Mouse (Mus musculus): Measurements from ENCODE around the gene Gria2.

The Gria2 gene

DNA sequence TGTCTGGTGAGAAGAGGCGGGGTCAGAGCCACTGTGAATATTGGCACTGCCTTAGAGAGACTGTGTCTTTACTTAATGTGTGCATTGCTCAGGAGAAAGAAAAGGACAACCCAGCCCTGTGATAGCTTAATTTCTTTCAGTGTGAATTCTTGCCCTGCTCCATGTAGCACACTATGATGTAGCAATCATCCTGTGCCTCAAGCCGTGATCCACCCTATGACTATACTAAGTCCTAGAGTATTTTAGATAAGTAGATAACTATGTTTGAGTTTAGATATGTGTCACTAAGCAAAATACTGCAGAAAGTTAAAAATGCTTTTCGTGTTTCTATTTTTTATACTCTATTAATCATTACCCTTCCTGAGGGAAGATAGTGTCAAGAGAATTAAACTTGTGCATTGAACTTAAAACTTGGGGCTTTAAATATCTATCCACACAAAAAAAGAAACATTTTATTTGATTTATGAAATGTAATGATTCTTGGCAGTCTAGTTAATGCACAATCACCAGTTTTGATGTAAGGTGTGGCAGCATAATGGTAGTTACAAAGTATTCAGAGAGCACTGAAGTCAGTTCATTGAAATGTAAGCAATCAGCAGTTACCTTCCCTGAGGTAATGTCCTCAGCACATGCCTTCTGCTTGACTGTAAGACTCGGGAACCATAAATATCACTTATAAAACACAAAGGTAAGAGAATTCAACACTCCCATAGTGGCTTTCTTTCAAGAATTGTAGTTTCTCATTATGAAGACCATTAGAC is 22.1 kb downstream of the Gria2 start:
- ATAC-seq (ENCODE audit: insufficient number of reproducible peaks, low FRiP score, low TSS enrichment) = no peak

GRCm38 (mm10) chr3:80776628-80777027 is 26.0 kb downstream of the Gria2 start:
- ATAC-seq (ENCODE audit: insufficient number of reproducible peaks, low FRiP score, low TSS enrichment) = no peak

DNA sequence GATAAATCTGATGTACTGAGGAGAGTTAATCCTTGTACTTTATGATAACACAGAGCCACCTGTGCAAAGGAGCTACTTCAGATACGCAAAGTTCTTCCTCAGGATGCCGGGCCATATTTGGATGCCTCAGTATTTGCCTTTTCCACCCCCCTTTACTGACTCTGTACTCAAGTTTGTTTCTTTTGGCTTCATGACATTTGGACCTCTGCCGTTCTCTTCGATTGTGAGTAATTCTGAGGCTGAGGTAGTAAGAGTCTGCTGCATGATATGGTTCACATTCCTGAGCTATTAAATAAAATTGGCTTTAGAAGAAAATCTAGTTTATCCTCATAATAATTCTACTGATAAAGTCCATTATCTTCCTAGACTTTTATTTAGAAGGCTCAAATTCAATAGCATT is 26.7 kb downstream of the Gria2 start:
- no peak for ATAC-seq (ENCODE audit: insufficient number of reproducible peaks, low FRiP score, low TSS enrichment)

DNA sequence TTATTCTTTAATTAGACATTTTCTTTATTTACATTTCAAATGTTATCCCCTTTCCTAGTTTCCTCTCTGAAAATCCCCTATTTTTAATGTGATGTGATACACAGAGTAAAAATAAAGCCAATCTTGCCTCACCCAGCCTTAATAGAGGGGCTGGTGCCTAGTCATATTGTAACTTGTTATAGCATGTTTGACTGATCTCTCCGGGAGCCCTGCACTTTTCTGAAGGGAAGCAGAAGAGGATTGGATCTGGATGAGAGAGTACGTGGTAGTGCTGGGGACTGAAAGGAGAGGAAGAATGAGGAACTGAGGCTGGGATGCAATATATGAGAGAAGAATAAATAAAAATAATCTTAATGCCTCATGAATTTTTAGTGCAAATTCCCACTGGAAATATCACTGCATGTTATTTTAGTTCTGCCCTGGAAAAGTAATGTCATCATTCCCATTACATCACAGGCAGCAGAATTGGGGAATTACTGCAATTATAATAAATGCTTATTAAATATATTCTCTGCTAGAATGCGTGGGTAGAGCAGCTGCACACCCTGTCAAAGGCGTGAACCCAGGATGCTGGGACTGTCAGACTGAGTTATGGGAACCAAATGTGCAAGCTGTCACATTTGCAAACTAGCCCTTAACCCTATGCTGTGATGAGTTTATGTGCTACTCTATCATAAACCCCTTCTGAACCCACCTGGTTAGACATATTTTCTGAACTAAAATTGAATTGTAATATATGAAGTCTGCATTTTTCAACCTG is 28.4 kb downstream of the Gria2 start:
- ATAC-seq (ENCODE audit: insufficient number of reproducible peaks, low FRiP score, low TSS enrichment) = no peak

DNA sequence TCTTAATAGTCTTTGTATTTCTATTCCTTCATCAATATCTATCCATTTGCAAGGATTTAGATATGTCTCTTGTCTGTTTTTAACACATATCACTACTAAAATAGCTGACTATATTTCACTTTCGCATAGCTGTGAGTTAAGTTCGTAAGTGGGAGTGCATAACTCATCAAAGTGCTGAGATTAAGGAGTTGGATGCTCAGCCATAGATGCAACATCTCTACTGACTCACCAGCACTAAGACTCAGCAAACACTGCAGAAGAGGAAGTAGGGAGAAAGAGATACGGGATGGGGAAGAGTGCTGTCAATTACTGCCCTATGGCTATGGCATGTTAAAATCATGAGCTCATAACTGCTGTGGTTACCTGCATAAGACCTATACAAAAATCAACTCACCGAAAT is 29.4 kb downstream of the Gria2 start:
- no peak for ATAC-seq (ENCODE audit: insufficient number of reproducible peaks, low FRiP score, low TSS enrichment)

- ATAC-seq (ENCODE audit: insufficient number of reproducible peaks, low FRiP score, low TSS enrichment) = peak; percentile 98
These were observed 33.0 kb downstream of the Gria2 start for GRCm38 (mm10) chr3:80769506-80770235.

- ATAC-seq (ENCODE audit: insufficient number of reproducible peaks, low FRiP score, low TSS enrichment) = peak; percentile 49; the same call in 1 of the 2 replicates
These were observed 43.7 kb downstream of the Gria2 start for GRCm38 (mm10) chr3:80758955-80759354.

- ATAC-seq (ENCODE audit: insufficient number of reproducible peaks, low FRiP score, low TSS enrichment) = no peak
These were observed 44.3 kb downstream of the Gria2 start for GRCm38 (mm10) chr3:80758363-80758762.

GRCm38 (mm10) chr3:80750786-80751185 is 51.8 kb downstream of the Gria2 start:
- ATAC-seq (ENCODE audit: insufficient number of reproducible peaks, low FRiP score, low TSS enrichment) = no peak

DNA sequence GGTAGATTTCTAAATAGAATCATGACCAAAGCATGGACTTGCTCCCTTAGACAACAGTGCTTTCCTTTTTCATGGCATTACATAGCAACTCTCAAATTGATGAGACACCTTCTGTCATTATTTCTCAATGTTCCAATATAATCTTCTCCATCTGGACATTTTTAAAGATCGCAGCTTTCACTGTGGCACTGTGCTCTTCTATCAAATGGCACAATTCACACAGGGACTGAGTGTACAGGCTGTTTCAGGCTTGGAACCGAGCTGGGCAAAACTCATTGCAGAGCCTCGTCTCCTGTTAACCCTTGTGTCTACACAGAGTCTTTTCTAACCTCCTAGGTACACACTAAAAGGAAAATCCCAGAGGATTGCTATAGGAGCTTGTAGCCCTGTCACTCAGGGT is 77.4 kb downstream of the Gria2 start:
- peak; percentile 92 for ATAC-seq (ENCODE audit: insufficient number of reproducible peaks, low FRiP score, low TSS enrichment)

DNA sequence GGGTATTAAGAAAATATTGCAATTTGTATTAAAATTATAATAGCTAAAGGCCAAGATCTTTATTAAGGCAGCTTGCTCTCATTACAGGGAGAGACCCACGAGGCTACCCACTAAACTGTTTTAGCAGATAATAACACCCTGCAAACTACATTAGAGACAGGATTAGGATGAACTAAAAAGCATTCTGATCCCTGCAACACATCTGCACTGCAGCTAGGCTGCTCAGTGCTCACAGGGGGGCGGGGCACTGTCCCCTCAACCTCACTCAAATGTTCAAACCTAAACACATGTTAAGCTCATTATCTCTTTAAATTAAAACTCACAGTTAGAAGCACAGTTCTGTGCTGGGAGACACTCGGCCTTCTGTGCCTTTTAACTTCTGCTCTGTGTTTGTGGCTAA is 89.5 kb downstream of the Gria2 start:
- no peak for ATAC-seq (ENCODE audit: insufficient number of reproducible peaks, low FRiP score, low TSS enrichment)

- no peak for ATAC-seq (ENCODE audit: insufficient number of reproducible peaks, low FRiP score, low TSS enrichment)
These were observed 93.6 kb downstream of the Gria2 start for GRCm38 (mm10) chr3:80708992-80709391.

DNA sequence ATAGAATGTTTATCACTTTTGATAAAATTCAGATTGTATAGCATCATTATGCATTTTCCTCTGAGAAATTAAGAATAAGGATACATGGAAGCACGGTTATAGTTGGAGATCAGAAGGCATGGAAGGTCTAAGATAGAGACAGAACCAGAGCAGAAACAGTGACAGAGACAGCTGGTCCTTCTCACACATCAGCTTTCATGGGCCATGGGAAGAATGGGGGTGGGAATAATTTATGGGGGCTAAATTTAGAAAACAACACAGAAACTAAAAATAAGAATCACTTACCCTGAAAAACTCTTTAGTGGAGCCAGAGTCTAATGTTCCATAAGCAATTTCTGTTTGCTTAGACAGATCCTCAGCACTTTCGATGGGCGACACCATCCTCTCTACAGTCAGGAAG is 100.5 kb downstream of the Gria2 start:
- ATAC-seq (ENCODE audit: insufficient number of reproducible peaks, low FRiP score, low TSS enrichment) = no peak

GRCm38 (mm10) chr3:80697523-80697922 is 105.1 kb downstream of the Gria2 start:
- peak; percentile 89 for ATAC-seq (ENCODE audit: insufficient number of reproducible peaks, low FRiP score, low TSS enrichment)

- no peak for ATAC-seq (ENCODE audit: insufficient number of reproducible peaks, low FRiP score, low TSS enrichment)
These were observed 107.7 kb downstream of the Gria2 start for GRCm38 (mm10) chr3:80694965-80695364.

DNA sequence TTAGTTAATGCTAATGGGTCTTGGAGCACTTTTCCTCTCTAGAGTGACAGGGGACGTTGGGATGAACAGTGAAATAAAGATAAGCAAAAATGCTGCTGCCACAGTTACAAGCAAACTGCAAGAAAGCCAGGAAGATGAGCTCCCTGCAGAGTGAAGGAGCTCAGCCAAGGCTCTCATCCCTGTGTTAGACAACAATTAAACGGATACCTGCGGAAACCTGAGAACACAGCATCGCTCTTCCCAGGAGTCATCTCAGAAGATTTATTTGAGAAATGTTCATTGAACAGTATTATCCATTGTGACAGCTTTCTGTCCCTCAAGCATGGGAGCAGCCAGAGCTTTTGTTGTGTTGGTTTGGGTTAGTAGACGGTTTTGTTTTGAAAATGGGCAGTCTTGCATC is 137.5 kb downstream of the Gria2 start:
- ATAC-seq (ENCODE audit: insufficient number of reproducible peaks, low FRiP score, low TSS enrichment) = no peak

DNA sequence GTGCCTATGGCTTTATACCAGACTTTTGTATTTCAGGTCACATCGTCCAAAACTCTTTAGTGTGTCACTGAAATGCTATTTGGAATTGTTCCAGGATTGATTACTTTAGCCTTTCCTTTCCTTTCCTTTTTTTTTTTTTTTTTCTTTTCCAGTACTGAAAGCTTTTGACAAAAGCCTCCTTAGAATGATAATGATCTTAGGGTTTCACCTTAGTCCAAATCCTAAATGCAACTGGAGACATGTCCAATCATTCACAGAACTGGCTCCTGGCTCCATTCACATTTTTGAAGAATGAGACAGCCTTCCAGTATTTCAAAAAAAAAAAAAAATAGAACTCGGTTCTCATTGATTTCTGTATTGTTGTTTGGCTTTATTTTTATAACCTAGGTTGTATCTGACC is 139.3 kb downstream of the Gria2 start:
- ATAC-seq (ENCODE audit: insufficient number of reproducible peaks, low FRiP score, low TSS enrichment) = no peak

GRCm38 (mm10) chr3:80661838-80662237 is 140.8 kb downstream of the Gria2 start:
- no peak for ATAC-seq (ENCODE audit: insufficient number of reproducible peaks, low FRiP score, low TSS enrichment)

DNA sequence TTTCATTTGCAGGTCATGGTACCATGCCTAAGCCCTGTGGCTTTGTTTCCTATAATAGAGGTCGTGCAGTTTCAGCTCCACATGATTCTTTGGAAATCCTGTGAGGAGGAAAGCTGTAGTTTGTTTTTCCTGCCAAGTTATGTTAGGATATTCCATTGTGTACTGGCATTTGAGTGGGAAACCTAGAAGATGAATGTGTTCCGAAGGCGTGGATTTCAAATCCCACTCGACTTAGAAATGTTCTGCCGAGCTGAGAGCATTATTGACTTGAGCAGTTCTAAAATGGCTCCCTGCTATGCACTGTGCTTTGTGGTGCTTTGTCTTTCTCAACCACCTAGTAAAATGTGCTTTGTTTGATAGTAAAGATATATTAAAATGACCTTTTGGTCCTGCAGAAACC is 150.4 kb downstream of the Gria2 start:
- no peak for ATAC-seq (ENCODE audit: insufficient number of reproducible peaks, low FRiP score, low TSS enrichment)

Data from cerebellum, adult (tissue).